Mouse (Mus musculus) lung, postnatal 0 days (tissue): Measurements from ENCODE around the gene Ywhaq. TPM values are rescaled to one million over a fixed set of nuclear protein-coding genes. Genes with fewer than 3 reads are reported as not detected.
A peak's percentile ranks its signal among the peaks of the same experiment; 100 is the strongest.

Experiments used
- ATAC-seq: fragments of 200-750 bp; cut with Nextera tagmentation; 2 replicates; pipeline ENCODE4 v1.8.0; 2017; ENCODE audit warnings: moderate library complexity
- DNase-seq: peaks from one replicate; pipeline ENCODE4 v3.0.0-alpha.2; 2016; ENCODE audit warnings: low spot score
- H3K27ac ChIP-seq: fragments of 300-500 bp; sonication (generic); 2 replicates; pipeline ENCODE4 v1.5.1; 2014; ENCODE audit warnings: antibody characterized with exemption, mild to moderate bottlenecking, low read length, mixed read lengths
- H3K27me3 ChIP-seq: fragments of 300-500 bp; sonication (generic); replicated peaks from 2 replicates; pipeline ENCODE4 v1.6.1; 2014; ENCODE audit warnings: low read length, mixed read lengths; ENCODE audit not compliant: insufficient read depth
- H3K36me3 ChIP-seq: fragments of 300-500 bp; sonication (generic); 2 replicates; pipeline ENCODE4 v1.6.1; 2014; ENCODE audit warnings: low read length, mixed read lengths; ENCODE audit not compliant: insufficient read depth
- H3K4me1 ChIP-seq: fragments of 300-500 bp; sonication (generic); 2 replicates; pipeline ENCODE4 v1.6.1; 2014; ENCODE audit warnings: antibody characterized with exemption, low read depth, low read length, mixed read lengths; ENCODE audit not compliant: insufficient read depth
- H3K4me2 ChIP-seq: fragments of 300-500 bp; sonication (generic); replicated peaks from 2 replicates; pipeline ENCODE4 v1.6.1; 2014; ENCODE audit warnings: low read depth, mild to moderate bottlenecking, low read length, moderate library complexity, mixed read lengths
- H3K4me3 ChIP-seq: fragments of 300-500 bp; sonication (generic); 2 replicates; pipeline ENCODE4 v1.5.1; 2014; ENCODE audit warnings: low read depth, low read length
- H3K9ac ChIP-seq: fragments of 300-500 bp; sonication (generic); replicated peaks from 2 replicates; pipeline ENCODE4 v1.6.1; 2014; ENCODE audit warnings: low read depth, mild to moderate bottlenecking
- H3K9me3 ChIP-seq: fragments of 300-500 bp; sonication (generic); 2 replicates; pipeline ENCODE4 v1.6.1; 2016; ENCODE audit warnings: low read length, mixed read lengths
- CTCF ChIP-seq: IDR thresholded peaks from 2 replicates; pipeline ENCODE4 v1.5.1; 2016; ENCODE audit warnings: antibody characterized with exemption, mild to moderate bottlenecking
- EP300 ChIP-seq: IDR thresholded peaks from 2 replicates; pipeline ENCODE4 v1.6.1; 2016; ENCODE audit warnings: antibody characterized with exemption, mild to moderate bottlenecking, control low read depth
- WGBS: fragments of 180-500 bp; shearing (Covaris S2); extraction: QIAGEN DNeasy Blood & Tissue Kit; methylation state at CpG from one replicate; pipeline ENCODE4 v1.1.7; 2014; 5-methylcytosine and 5-hydroxymethylcytosine counted together
- polyA plus RNA-seq: library from polyadenylated mRNA; unstranded; fragments of >200 nt; fragmentation: Nextera tagmentation; extraction: Ambion mirVana; gene quantifications from 2 replicates; pipeline ENCODE4 v1.2.1, GENCODE M21; 2015

The Ywhaq gene
- polyA plus RNA-seq, 1 experiment from 2014 or later, result 395 TPM

DNA sequence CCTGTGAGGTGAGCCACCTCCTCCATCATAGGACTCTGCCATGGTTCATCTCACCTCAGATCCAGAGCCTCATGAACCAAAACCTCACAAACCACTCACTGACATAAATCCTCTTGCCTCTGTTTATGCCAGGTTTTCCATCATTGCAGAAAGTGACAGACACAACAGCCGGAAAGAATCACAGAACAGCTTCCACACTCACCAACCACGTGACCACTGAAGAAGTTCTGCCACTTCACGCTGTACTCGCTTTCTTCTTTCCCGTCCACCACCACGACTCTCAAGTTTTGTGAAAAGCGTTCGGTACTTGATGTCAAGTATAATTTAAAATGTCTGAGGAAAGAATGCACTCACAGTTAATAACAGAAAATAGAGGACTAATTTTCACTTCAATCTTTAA is 63.8 kb downstream of the Ywhaq start:
- H3K27me3 ChIP-seq, result no peaks in the 10 kb centered on the region
- H3K36me3 ChIP-seq, result peaks cover 10% of the 10 kb centered on the region
- no peaks in the 10 kb centered on the region for H3K4me1 ChIP-seq
- no peak overlapping the region for H3K9ac ChIP-seq
- H3K4me2 ChIP-seq, result no peak overlapping the region
- 56% methylated on average over 8 of the region's 8 CpGs for WGBS
- H3K4me3 ChIP-seq, result no peak overlapping the region
- ATAC-seq, result no peak
- DNase-seq, result peak; percentile 47
- no peaks in the 10 kb centered on the region for H3K9me3 ChIP-seq
- no peak overlapping the region for H3K27ac ChIP-seq
- TF ChIP-seq EP300, result no peak
- TF ChIP-seq CTCF, result no peak

GRCm38 (mm10) chr12:21350113-21350876 is 67.1 kb downstream of the Ywhaq start:
- Histone ChIP-seq H3K4me2 (no peak overlapping the region), H3K9me3 (no peaks in the 10 kb centered on the region), H3K27me3 (no peaks in the 10 kb centered on the region), H3K4me3 (no peak overlapping the region), H3K36me3 (peaks cover 13% of the 10 kb centered on the region), H3K27ac (no peak overlapping the region), H3K4me1 (no peaks in the 10 kb centered on the region), H3K9ac (no peak overlapping the region)
- WGBS, result 94% methylated on average over 7 of the region's 7 CpGs
- ATAC-seq (no peak), DNase-seq (no peak)
- no peak for TF ChIP-seq EP300
- no peak for TF ChIP-seq CTCF

- no peaks in the 10 kb centered on the region for H3K9me3 ChIP-seq
- H3K27me3 ChIP-seq, result no peaks in the 10 kb centered on the region
- no peak for ATAC-seq
- no peak for DNase-seq
- no peak overlapping the region for H3K4me3 ChIP-seq
- H3K36me3 ChIP-seq, result peaks cover 16% of the 10 kb centered on the region
- 84% methylated on average over 7 of the region's 7 CpGs for whole genome bisulfite sequencing
- no peak overlapping the region for H3K4me2 ChIP-seq
- no peak overlapping the region for H3K27ac ChIP-seq
- H3K9ac ChIP-seq, result no peak overlapping the region
- no peak for TF ChIP-seq CTCF
- no peak for TF ChIP-seq EP300
- no peaks in the 10 kb centered on the region for H3K4me1 ChIP-seq
These were observed 70.5 kb downstream of the Ywhaq start for GRCm38 (mm10) chr12:21346972-21347371.

DNA sequence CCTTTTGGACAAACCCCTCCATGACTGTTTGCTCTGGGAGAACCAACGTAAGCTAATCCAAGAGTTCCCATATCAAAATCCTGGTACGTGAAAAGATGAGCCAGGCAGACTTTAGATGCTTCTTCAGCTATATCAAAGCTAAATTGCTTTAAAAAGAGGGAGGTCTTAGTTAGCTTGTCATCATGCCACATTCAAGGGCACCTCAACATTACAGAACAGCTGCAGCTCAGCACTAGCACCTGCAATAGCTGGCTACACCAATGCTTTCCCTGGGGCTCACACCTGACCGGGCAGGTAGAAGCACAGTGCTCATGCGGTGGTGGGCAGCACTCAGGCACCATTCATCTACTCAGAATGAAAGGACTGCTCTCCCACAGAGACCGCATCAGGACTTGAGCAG is 76.8 kb downstream of the Ywhaq start:
- Histone ChIP-seq H3K4me2 (no peak overlapping the region), H3K36me3 (peaks cover 23% of the 10 kb centered on the region; the same call in 1 of the 2 replicates), H3K9me3 (no peaks in the 10 kb centered on the region), H3K27ac (no peak overlapping the region), H3K4me1 (no peaks in the 10 kb centered on the region), H3K27me3 (no peaks in the 10 kb centered on the region), H3K9ac (no peak overlapping the region), H3K4me3 (no peak overlapping the region)
- WGBS, result 96% methylated on average over 5 of the region's 5 CpGs
- DNase-seq, result no peak
- no peak for ATAC-seq
- TF ChIP-seq CTCF (no peak), EP300 (no peak)

Other genes starting within 250 kb of the Ywhaq start
- gene Cpsf3, start 132.2 kb downstream of the Ywhaq start, polyA plus RNA-seq, result 65.4 and 69.7 TPM in 2 replicates
- gene Itgb1bp1, start 131.4 kb downstream of the Ywhaq start, polyA plus RNA-seq, result 65.5 and 67.6 TPM in 2 replicates
- gene Iah1, start 101.2 kb downstream of the Ywhaq start, polyA plus RNA-seq, result 111 and 112 TPM in 2 replicates
- gene Adam17, start 44.0 kb downstream of the Ywhaq start, polyA plus RNA-seq, result 34.4 and 38.7 TPM in 2 replicates